Mouse (Mus musculus) urinary bladder, postnatal 25 days (tissue): ENCODE measurements around the gene Abi3.

ENCODE experiments used
- DNase-seq: peaks from one replicate; pipeline ENCODE4 v3.0.0; 2022; ENCODE audit warnings: low spot score

The Abi3 gene

DNA sequence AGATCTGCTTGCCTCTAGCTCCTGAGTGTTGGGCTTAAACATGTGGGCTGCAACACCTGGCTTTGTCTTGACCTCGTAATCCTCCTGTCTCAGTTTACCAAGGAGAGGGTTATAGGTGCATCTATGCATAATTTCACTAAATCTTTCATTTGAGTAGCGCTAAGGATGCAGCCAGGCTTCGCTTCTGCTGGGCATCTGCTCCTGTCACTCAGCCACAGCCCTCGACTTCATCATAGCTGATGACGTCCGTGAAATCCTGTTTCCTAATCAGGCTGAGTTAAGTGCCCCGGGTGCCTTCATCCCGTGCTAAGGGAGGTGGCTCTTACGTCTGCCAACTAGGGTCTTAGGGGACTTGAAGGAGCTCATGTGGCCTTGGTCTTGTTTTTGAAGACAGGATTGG, 58.3 kb downstream of the Abi3 start:
- DNase-seq = no peak

DNA sequence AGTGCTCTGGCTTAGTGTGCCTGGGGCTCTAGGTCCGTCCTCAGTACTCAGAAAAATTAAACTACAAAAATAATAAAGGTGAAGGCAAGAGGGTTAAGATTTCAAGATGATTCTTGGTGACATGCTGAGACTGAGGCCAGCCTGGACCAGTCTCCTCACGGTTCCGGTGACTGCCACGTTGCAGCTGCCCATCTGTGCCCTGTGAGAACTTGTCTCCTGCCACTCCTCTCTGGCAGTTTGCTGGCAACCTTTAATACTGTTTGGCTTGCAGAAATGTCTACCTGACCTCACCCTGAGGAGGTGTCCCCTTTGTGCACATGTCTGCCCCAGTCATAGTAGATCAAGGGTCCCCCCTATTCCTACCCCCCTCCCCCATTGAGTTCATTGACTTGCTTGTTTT, 58.8 kb downstream of the Abi3 start:
- no peak for DNase-seq

DNA sequence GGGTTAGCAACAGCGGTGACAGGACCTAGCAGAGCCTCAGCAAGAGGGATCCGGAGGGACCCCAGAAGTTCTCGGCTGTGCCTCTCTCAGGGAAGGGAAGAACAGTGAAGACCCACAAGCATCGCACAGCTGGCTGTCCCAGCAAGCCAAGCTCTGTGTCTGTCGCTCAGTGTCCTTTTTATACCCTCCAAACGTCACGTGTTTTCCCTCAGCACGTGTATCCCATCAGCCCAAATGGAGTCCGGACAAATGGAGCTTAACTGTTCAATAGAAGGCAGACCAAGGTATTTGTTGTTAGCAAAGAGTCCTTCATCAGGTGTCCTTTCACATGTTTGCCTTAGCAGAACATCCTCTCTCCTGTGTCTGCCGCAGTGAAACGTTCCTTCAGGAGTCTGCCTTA, 60.7 kb downstream of the Abi3 start:
- DNase-seq = no peak

DNA sequence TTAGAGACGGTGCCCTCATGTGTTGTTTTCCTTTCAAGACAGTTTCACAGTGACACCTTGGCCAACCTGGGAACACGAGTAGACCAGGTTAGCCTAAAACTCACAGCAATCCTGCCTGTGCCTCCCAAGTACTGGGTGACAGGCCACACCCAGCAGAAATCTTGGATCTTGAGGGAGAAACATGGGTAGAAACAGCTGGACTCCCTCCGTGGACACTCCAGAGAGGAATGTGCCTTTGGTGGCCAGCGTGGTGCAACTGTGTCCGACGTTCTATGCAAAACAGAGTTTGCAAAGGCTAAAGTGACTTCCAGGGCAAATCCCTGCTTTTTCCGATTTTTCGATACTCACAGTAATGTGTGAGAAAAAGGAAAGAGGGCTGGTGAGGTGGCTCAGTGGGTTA, 61.8 kb downstream of the Abi3 start:
- no peak for DNase-seq
